Mouse (Mus musculus): ENCODE measurements around the gene Slx4ip. TPM values are rescaled to one million over a fixed set of nuclear protein-coding genes. Genes with fewer than 3 reads are reported as not detected.

The Slx4ip gene
- polyA plus RNA-seq, 1 experiment from 2014 or later, result 7.8 TPM

DNA sequence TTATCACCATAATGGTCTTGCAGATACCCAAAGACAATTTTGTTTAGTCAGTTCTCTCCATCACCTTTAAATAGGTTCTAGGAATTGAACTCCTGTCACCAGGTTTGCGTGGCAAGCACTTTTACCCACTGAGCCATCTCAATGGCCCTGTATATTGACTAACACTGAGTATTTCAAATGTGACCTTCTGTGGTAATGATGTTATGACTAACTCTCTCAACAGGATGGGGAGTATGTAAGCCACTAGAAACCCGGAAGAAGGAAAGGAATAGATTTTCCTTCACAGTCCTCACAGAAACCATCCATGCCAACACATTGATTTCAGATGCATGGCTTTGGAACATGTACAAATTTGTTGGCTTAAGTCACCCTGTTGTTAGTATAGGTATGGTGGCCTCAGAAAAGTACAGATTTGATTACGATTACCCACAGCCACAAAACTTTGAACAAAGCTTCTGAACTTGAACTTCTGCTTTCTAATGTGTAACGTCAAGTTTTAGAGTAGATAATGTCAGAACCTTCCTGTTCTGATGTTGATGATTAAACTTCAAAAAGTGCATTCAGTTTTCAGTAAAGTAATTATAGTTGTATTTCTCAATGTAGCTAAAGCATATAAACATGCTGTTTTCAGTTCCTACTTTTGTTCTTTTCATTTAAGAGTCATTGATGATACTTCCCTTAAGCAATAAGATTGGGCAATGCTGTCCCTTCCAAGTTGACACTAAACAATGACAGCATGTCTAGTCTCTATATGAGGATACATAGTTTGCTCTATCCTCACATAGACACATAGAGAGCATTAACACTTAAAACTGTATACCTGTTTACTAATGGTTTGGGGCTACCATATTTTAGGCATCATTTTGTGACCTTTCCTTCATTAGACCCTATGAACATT is 45.6 kb downstream of the Slx4ip start:
- H3K27me3 ChIP-seq (ENCODE audit: control insufficient read depth, insufficient read depth, low read length), result no peaks in the 10 kb centered on the region
- H3K9me3 ChIP-seq (ENCODE audit: control insufficient read depth, low read length), result no peaks in the 10 kb centered on the region
- no peak overlapping the region for H3K4me3 ChIP-seq (ENCODE audit: low read length)
- H3K9ac ChIP-seq (ENCODE audit: low read depth, low read length), result no peak overlapping the region
- ATAC-seq (ENCODE audit: low FRiP score, low TSS enrichment), result no peak
- 92% methylated on average over 4 of the region's 4 CpGs for WGBS
- no peaks in the 10 kb centered on the region for H3K36me3 ChIP-seq (ENCODE audit: control insufficient read depth, insufficient read depth, low read length)
- no peaks in the 10 kb centered on the region for H3K4me1 ChIP-seq (ENCODE audit: control insufficient read depth, insufficient read depth, low read length)
- H3K27ac ChIP-seq (ENCODE audit: low read depth, low read length), result no peak overlapping the region
- H3K4me2 ChIP-seq (replicated peaks; ENCODE audit: low read depth, low read length), result no peak overlapping the region

- Histone ChIP-seq H3K4me3 (ENCODE audit: low read length) (no peak overlapping the region), H3K4me1 (ENCODE audit: control insufficient read depth, insufficient read depth, low read length) (no peaks in the 10 kb centered on the region), H3K4me2 (replicated peaks; ENCODE audit: low read depth, low read length) (no peak overlapping the region), H3K9ac (ENCODE audit: low read depth, low read length) (no peak overlapping the region), H3K27ac (ENCODE audit: low read depth, low read length) (no peak overlapping the region), H3K9me3 (ENCODE audit: control insufficient read depth, low read length) (no peaks in the 10 kb centered on the region), H3K36me3 (ENCODE audit: control insufficient read depth, insufficient read depth, low read length) (no peaks in the 10 kb centered on the region), H3K27me3 (ENCODE audit: control insufficient read depth, insufficient read depth, low read length) (no peaks in the 10 kb centered on the region)
- WGBS, result 82% methylated on average over 1 of the region's 1 CpGs
- ATAC-seq (ENCODE audit: low FRiP score, low TSS enrichment), result no peak
Measured at GRCm38 (mm10) chr2:136938249-136938648, 47.2 kb downstream of the Slx4ip start.

GRCm38 (mm10) chr2:136946297-136946696 is 55.3 kb downstream of the Slx4ip start:
- Histone ChIP-seq H3K9ac (ENCODE audit: low read depth, low read length) (no peak overlapping the region), H3K36me3 (ENCODE audit: control insufficient read depth, insufficient read depth, low read length) (no peaks in the 10 kb centered on the region), H3K27ac (ENCODE audit: low read depth, low read length) (no peak overlapping the region)

GRCm38 (mm10) chr2:136947500-136947899 is 56.5 kb downstream of the Slx4ip start:
- no peak for ATAC-seq (ENCODE audit: low FRiP score, low TSS enrichment)
- Histone ChIP-seq H3K9me3 (ENCODE audit: control insufficient read depth, low read length) (no peaks in the 10 kb centered on the region), H3K4me1 (ENCODE audit: control insufficient read depth, insufficient read depth, low read length) (no peaks in the 10 kb centered on the region), H3K4me3 (ENCODE audit: low read length) (no peak overlapping the region), H3K27me3 (ENCODE audit: control insufficient read depth, insufficient read depth, low read length) (no peaks in the 10 kb centered on the region), H3K27ac (ENCODE audit: low read depth, low read length) (no peak overlapping the region), H3K4me2 (replicated peaks; ENCODE audit: low read depth, low read length) (no peak overlapping the region), H3K36me3 (ENCODE audit: control insufficient read depth, insufficient read depth, low read length) (no peaks in the 10 kb centered on the region), H3K9ac (ENCODE audit: low read depth, low read length) (no peak overlapping the region)
- WGBS, result 74% methylated on average over 4 of the region's 4 CpGs

More at GRCm38 (mm10) chr2:136946297-136946696, 55.3 kb downstream of the Slx4ip start:
- no peak for ATAC-seq (ENCODE audit: low FRiP score, low TSS enrichment)
- Histone ChIP-seq H3K27me3 (ENCODE audit: control insufficient read depth, insufficient read depth, low read length) (no peaks in the 10 kb centered on the region), H3K4me3 (ENCODE audit: low read length) (no peak overlapping the region), H3K4me1 (ENCODE audit: control insufficient read depth, insufficient read depth, low read length) (no peaks in the 10 kb centered on the region), H3K4me2 (replicated peaks; ENCODE audit: low read depth, low read length) (no peak overlapping the region), H3K9me3 (ENCODE audit: control insufficient read depth, low read length) (no peaks in the 10 kb centered on the region)
- 83% methylated on average over 5 of the region's 5 CpGs for WGBS

- Histone ChIP-seq H3K27ac (ENCODE audit: low read depth, low read length) (no peak overlapping the region), H3K36me3 (ENCODE audit: control insufficient read depth, insufficient read depth, low read length) (no peaks in the 10 kb centered on the region), H3K9ac (ENCODE audit: low read depth, low read length) (no peak overlapping the region), H3K9me3 (ENCODE audit: control insufficient read depth, low read length) (no peaks in the 10 kb centered on the region), H3K27me3 (ENCODE audit: control insufficient read depth, insufficient read depth, low read length) (no peaks in the 10 kb centered on the region), H3K4me3 (ENCODE audit: low read length) (no peak overlapping the region), H3K4me2 (replicated peaks; ENCODE audit: low read depth, low read length) (no peak overlapping the region), H3K4me1 (ENCODE audit: control insufficient read depth, insufficient read depth, low read length) (no peaks in the 10 kb centered on the region)
- ATAC-seq (ENCODE audit: low FRiP score, low TSS enrichment), result no peak
- 17% methylated on average over 5 of the region's 5 CpGs for whole genome bisulfite sequencing
Measured at GRCm38 (mm10) chr2:136947937-136948336, 56.9 kb downstream of the Slx4ip start.

DNA sequence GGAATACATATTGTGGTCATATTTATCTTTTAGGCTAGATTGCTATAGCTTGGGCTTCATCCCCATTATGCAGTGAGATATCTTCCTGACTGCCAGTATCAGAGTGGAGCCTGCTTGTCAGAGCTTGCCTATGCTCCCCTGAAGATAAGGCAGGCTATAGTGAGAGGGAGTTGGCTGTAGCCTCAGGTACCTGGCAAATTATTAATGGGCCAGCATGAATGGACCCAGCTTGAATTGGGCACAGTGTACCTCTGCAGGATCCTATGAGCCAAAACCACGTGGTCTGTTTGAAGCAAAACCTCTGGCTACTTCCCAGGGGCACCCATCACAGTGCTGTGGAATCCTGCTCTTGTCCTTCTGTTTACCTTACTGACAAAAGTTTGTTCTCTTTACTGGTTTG is 61.2 kb downstream of the Slx4ip start:
- Histone ChIP-seq H3K27ac (ENCODE audit: low read depth, low read length) (no peak overlapping the region), H3K4me2 (replicated peaks; ENCODE audit: low read depth, low read length) (no peak overlapping the region), H3K9ac (ENCODE audit: low read depth, low read length) (no peak overlapping the region), H3K9me3 (ENCODE audit: control insufficient read depth, low read length) (no peaks in the 10 kb centered on the region), H3K36me3 (ENCODE audit: control insufficient read depth, insufficient read depth, low read length) (no peaks in the 10 kb centered on the region), H3K27me3 (ENCODE audit: control insufficient read depth, insufficient read depth, low read length) (no peaks in the 10 kb centered on the region), H3K4me1 (ENCODE audit: control insufficient read depth, insufficient read depth, low read length) (no peaks in the 10 kb centered on the region), H3K4me3 (ENCODE audit: low read length) (no peak overlapping the region)
- 64% methylated on average over 1 of the region's 1 CpGs for WGBS
- no peak for ATAC-seq (ENCODE audit: low FRiP score, low TSS enrichment)

- WGBS, result 76% methylated on average over 9 of the region's 9 CpGs
- H3K36me3 ChIP-seq (ENCODE audit: control insufficient read depth, insufficient read depth, low read length), result no peaks in the 10 kb centered on the region
- ATAC-seq (ENCODE audit: low FRiP score, low TSS enrichment), result no peak
- H3K9ac ChIP-seq (ENCODE audit: low read depth, low read length), result no peak overlapping the region
- H3K27ac ChIP-seq (ENCODE audit: low read depth, low read length), result no peak overlapping the region
- no peak overlapping the region for H3K4me3 ChIP-seq (ENCODE audit: low read length)
- no peaks in the 10 kb centered on the region for H3K4me1 ChIP-seq (ENCODE audit: control insufficient read depth, insufficient read depth, low read length)
- no peak overlapping the region for H3K4me2 ChIP-seq (replicated peaks; ENCODE audit: low read depth, low read length)
- no peaks in the 10 kb centered on the region for H3K9me3 ChIP-seq (ENCODE audit: control insufficient read depth, low read length)
- no peaks in the 10 kb centered on the region for H3K27me3 ChIP-seq (ENCODE audit: control insufficient read depth, insufficient read depth, low read length)
Measured at GRCm38 (mm10) chr2:136955726-136956571, 64.9 kb downstream of the Slx4ip start.

DNA sequence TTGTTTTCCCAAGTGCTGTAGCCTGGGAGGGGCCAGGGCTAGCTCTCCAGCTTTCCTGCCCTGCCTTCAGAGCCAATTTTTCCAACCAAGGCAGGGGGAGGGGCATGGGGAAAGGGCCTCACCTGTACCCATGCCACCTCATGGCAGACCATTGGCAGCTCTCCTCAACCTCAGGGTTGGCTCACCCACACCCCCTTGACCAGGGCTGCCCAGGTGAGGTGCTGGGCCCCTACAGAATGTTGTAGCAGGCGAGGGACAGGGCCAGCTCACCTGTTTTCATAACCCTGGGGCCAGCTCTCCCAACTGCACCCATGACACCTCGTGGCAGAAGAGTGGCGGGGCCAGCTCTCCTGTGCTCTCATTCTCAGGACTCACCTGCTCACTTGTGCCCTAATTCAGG is 67.7 kb downstream of the Slx4ip start:
- Histone ChIP-seq H3K9me3 (ENCODE audit: control insufficient read depth, low read length) (no peaks in the 10 kb centered on the region), H3K4me2 (replicated peaks; ENCODE audit: low read depth, low read length) (no peak overlapping the region), H3K4me3 (ENCODE audit: low read length) (no peak overlapping the region), H3K27ac (ENCODE audit: low read depth, low read length) (no peak overlapping the region), H3K27me3 (ENCODE audit: control insufficient read depth, insufficient read depth, low read length) (no peaks in the 10 kb centered on the region), H3K36me3 (ENCODE audit: control insufficient read depth, insufficient read depth, low read length) (no peaks in the 10 kb centered on the region), H3K9ac (ENCODE audit: low read depth, low read length) (no peak overlapping the region), H3K4me1 (ENCODE audit: control insufficient read depth, insufficient read depth, low read length) (no peaks in the 10 kb centered on the region)
- 68% methylated on average over 3 of the region's 3 CpGs for WGBS
- ATAC-seq (ENCODE audit: low FRiP score, low TSS enrichment), result 0 out of 2 replicates have a peak, but pooled peaks have one; percentile 6

DNA sequence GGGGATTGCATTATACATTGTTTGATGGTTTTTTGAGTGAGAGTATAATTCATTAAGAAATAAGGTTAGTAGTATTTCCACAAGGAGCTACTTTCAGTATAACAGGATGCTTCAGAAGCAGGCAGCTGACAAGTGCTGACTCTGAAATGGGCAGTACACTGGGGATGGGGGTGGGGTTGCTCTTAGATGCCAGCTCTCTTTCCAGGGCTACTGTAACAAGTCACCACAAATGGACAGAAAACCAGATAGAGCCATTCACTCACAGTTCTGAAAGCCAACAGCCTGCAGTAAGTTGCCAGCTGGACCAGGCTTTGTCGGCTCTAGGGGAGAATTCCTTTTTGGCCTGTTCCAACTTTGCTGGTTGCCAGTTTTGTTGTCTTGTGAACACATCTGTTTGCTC is 84.8 kb downstream of the Slx4ip start:
- 81% methylated on average over 1 of the region's 1 CpGs for WGBS
- Histone ChIP-seq H3K27me3 (ENCODE audit: control insufficient read depth, insufficient read depth, low read length) (no peaks in the 10 kb centered on the region), H3K4me2 (replicated peaks; ENCODE audit: low read depth, low read length) (no peak overlapping the region), H3K9me3 (ENCODE audit: control insufficient read depth, low read length) (no peaks in the 10 kb centered on the region), H3K4me3 (ENCODE audit: low read length) (no peak overlapping the region), H3K9ac (ENCODE audit: low read depth, low read length) (no peak overlapping the region), H3K27ac (ENCODE audit: low read depth, low read length) (no peak overlapping the region), H3K36me3 (ENCODE audit: control insufficient read depth, insufficient read depth, low read length) (no peaks in the 10 kb centered on the region), H3K4me1 (ENCODE audit: control insufficient read depth, insufficient read depth, low read length) (no peaks in the 10 kb centered on the region)
- ATAC-seq (ENCODE audit: low FRiP score, low TSS enrichment), result no peak

Data from kidney, embryonic 14.5 days (tissue).